Mouse (Mus musculus) midbrain, embryonic 13.5 days (tissue): ENCODE measurements at regions not wholly inside any gene's neighbourhood (a gene's known extent, or its start where the extent isn't known, plus 50 kb on each side); places are given as distances from the start of the nearest gene placed in this dataset.

Experiments
- ATAC-seq: fragments of 200-750 bp; cut with Nextera tagmentation; 2 replicates; pipeline ENCODE4 v1.8.0; 2017; ENCODE audit warnings: mild to moderate bottlenecking, moderate TSS enrichment, moderate library complexity
- H3K27ac ChIP-seq: fragments of 300-500 bp; sonication (generic); 2 replicates; pipeline ENCODE4 v1.5.1; 2015; ENCODE audit warnings: inconsistent platforms, mild to moderate bottlenecking, moderate library complexity
- H3K27me3 ChIP-seq: fragments of 300-500 bp; sonication (generic); 2 replicates; pipeline ENCODE4 v1.6.1; 2015; ENCODE audit warnings: mild to moderate bottlenecking, inconsistent platforms
- H3K36me3 ChIP-seq: fragments of 300-500 bp; sonication (generic); 2 replicates; pipeline ENCODE4 v1.6.1; 2015; ENCODE audit warnings: mild to moderate bottlenecking, inconsistent platforms
- H3K4me1 ChIP-seq: fragments of 300-500 bp; sonication (generic); replicated peaks from 2 replicates; pipeline ENCODE4 v1.6.1; 2015; ENCODE audit warnings: inconsistent platforms
- H3K4me2 ChIP-seq: fragments of 300-500 bp; sonication (generic); replicated peaks from 2 replicates; pipeline ENCODE4 v1.6.1; 2015; ENCODE audit warnings: moderate library complexity, mild to moderate bottlenecking, inconsistent platforms
- H3K4me3 ChIP-seq: fragments of 300-500 bp; sonication (generic); replicated peaks from 2 replicates; pipeline ENCODE4 v1.5.1; 2015; ENCODE audit warnings: mild to moderate bottlenecking, inconsistent platforms
- H3K9ac ChIP-seq: fragments of 300-500 bp; sonication (generic); replicated peaks from 2 replicates; pipeline ENCODE4 v1.6.1; 2015; ENCODE audit warnings: mild to moderate bottlenecking, inconsistent platforms
- H3K9me3 ChIP-seq: fragments of 300-500 bp; sonication (generic); 2 replicates; pipeline ENCODE4 v1.6.1; 2016; ENCODE audit warnings: mild to moderate bottlenecking, inconsistent platforms
- WGBS: fragments of 180-500 bp; shearing (Covaris S2); methylation state at CpG from one replicate; pipeline ENCODE4 v1.1.7; 2015; 5-methylcytosine and 5-hydroxymethylcytosine counted together

DNA sequence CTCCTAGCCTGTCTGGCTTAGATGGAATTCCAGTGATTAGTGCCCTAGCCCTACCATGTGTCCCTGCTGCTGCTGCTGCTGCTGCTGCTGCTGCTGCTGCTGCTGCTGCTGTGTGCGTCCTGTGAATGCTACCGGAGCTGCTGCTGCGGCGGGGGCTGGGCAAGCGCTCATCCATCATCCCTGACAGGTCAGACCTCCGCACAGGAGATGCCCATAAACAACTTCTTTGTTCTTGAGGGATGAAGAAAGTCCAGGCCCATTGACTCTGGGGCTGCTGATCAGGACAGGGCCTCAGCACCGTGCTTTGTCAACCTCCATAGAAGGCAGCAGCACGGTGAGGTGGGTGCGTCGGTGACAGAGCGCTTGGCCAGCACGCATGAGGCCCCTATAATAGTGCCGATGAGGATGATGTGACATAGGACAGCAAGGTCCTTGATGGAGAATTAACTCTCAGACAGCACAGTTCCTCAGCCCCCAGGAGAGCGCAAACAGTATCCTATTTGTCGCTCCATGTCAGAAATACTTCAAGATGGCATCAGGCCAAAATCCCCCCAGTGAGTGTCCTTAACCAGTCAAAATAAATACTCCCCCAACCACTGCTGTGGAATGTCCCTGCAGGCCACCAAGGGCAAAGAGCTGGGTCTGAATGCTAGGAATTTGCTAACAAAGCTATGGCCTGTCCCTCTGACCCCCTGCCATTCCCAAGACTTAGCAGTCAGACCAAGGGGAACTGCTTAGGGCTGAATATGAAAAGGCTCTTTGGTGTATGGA lies 95.1 kb upstream of the Errfi1 start:
- Histone ChIP-seq H3K9me3 (no peaks in the 10 kb centered on the region), H3K27ac (peak overlapping the region; percentile 77), H3K27me3 (no peaks in the 10 kb centered on the region), H3K4me2 (peak overlapping the region; percentile 39), H3K9ac (peak overlapping the region; percentile 44; the same call in 1 of the 2 replicates), H3K36me3 (no peaks in the 10 kb centered on the region), H3K4me1 (peaks cover 25% of the 10 kb centered on the region), H3K4me3 (no peak overlapping the region)
- WGBS, result 10% methylated on average over 15 of the region's 15 CpGs
- peak; percentile 79 for ATAC-seq

GRCm38 (mm10) chr4:150757815-150758426 lies 95.8 kb upstream of the Errfi1 start:
- Histone ChIP-seq H3K4me2 (peak overlapping the region; percentile 39), H3K27me3 (no peaks in the 10 kb centered on the region), H3K9ac (peak overlapping the region; percentile 44; the same call in 1 of the 2 replicates), H3K4me1 (peaks cover 25% of the 10 kb centered on the region), H3K4me3 (no peak overlapping the region), H3K9me3 (no peaks in the 10 kb centered on the region), H3K36me3 (no peaks in the 10 kb centered on the region), H3K27ac (peak overlapping the region; percentile 77)
- WGBS, result 35% methylated on average over 10 of the region's 10 CpGs
- ATAC-seq, result peak; percentile 66

- peaks cover 25% of the 10 kb centered on the region for H3K4me1 ChIP-seq
- no peaks in the 10 kb centered on the region for H3K36me3 ChIP-seq
- ATAC-seq, result no peak
- no peaks in the 10 kb centered on the region for H3K9me3 ChIP-seq
- H3K4me2 ChIP-seq, result no peak overlapping the region
- peak overlapping the region; percentile 77 for H3K27ac ChIP-seq
- no peak overlapping the region for H3K9ac ChIP-seq
- no peak overlapping the region for H3K4me3 ChIP-seq
- WGBS, result 78% methylated on average over 10 of the region's 10 CpGs
- H3K27me3 ChIP-seq, result no peaks in the 10 kb centered on the region
These were observed 96.4 kb upstream of the Errfi1 start for GRCm38 (mm10) chr4:150757291-150757741.

GRCm38 (mm10) chr4:150755446-150755845 lies 98.3 kb upstream of the Errfi1 start:
- Histone ChIP-seq H3K4me3 (no peak overlapping the region), H3K27me3 (no peaks in the 10 kb centered on the region), H3K4me1 (peaks cover 25% of the 10 kb centered on the region), H3K4me2 (no peak overlapping the region), H3K9me3 (no peaks in the 10 kb centered on the region), H3K36me3 (no peaks in the 10 kb centered on the region), H3K9ac (no peak overlapping the region), H3K27ac (no peak overlapping the region)
- no peak for ATAC-seq
- WGBS, result 97% methylated on average over 7 of the region's 7 CpGs

DNA sequence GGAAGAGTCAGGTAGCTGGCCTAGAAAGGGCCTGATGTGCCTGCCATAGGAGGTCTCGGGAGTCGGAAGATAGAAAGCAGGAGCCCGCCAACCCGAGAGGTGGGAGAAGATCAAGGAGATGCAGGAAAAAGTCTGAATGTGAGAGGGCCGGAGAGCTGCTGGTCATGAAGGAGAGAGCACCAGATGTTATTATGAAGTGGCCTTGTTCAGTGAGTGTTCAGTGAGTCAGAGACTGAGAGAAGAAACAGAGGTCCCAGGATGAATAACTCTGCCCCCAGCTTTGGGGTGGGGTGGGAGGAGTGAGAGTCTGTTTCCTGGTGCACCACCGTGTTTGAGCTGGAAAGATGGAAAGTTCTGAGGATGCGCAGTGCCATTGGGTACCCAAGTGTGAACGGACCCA lies 100.2 kb upstream of the Slc45a1 start:
- Histone ChIP-seq H3K4me3 (no peak overlapping the region), H3K36me3 (no peaks in the 10 kb centered on the region), H3K4me1 (peaks cover 2% of the 10 kb centered on the region), H3K27me3 (no peaks in the 10 kb centered on the region), H3K9ac (no peak overlapping the region), H3K4me2 (no peak overlapping the region), H3K27ac (no peak overlapping the region), H3K9me3 (no peaks in the 10 kb centered on the region)
- no peak for ATAC-seq
- 88% methylated on average over 8 of the region's 8 CpGs for WGBS

DNA sequence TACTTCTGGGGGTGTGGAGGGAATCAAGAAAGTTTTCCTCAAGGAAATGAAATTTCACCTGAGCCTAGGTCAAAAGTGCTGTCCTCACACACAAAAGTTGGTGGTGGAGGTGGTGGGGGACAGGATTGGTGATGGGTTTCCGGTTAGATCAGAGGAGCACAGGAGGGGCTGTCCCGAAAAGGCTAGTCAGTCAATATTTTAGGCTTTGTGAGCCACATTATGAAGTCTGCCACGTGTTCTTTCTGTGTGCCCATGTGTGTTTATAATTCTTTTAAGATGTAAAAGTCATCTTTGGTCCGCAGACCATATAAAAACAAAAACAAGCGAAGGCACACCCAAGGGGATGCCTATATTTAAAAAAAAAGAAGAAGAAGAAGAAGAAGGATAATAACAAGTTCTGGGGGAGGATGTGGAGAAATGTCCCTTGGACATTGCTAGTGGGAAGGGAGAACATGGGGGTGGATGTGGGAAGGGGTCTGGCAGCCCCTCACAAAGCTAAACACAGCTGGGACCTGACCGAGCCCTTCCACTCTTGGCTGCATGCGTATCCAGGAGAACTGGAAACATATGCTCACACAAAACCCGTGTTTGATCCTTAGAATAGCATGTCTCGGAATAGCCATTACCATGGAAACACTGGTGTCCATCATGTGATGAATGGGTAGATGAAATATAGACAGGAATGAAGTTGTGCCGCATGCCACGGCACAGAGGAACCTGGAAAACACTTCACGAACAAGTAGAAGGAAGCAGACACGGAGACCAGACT lies 98.7 kb upstream of the Slc45a1 start:
- Histone ChIP-seq H3K9ac (no peak overlapping the region), H3K27me3 (no peaks in the 10 kb centered on the region), H3K36me3 (no peaks in the 10 kb centered on the region), H3K4me1 (peaks cover 6% of the 10 kb centered on the region; the same call in 1 of the 2 replicates), H3K27ac (no peak overlapping the region), H3K4me3 (no peak overlapping the region), H3K4me2 (no peak overlapping the region), H3K9me3 (no peaks in the 10 kb centered on the region)
- ATAC-seq, result no peak
- WGBS, result 77% methylated on average over 13 of the region's 13 CpGs

GRCm38 (mm10) chr4:150749066-150749465 lies 97.1 kb upstream of the Slc45a1 start:
- Histone ChIP-seq H3K4me3 (no peak overlapping the region), H3K9ac (no peak overlapping the region), H3K27ac (no peak overlapping the region), H3K36me3 (no peaks in the 10 kb centered on the region), H3K4me2 (no peak overlapping the region), H3K4me1 (peaks cover 9% of the 10 kb centered on the region; the same call in 1 of the 2 replicates), H3K27me3 (no peaks in the 10 kb centered on the region), H3K9me3 (no peaks in the 10 kb centered on the region)
- ATAC-seq, result no peak
- 86% methylated on average over 8 of the region's 8 CpGs for WGBS

- Histone ChIP-seq H3K27ac (no peak overlapping the region), H3K27me3 (no peaks in the 10 kb centered on the region), H3K4me3 (no peak overlapping the region), H3K9ac (no peak overlapping the region), H3K36me3 (no peaks in the 10 kb centered on the region), H3K4me2 (no peak overlapping the region), H3K9me3 (no peaks in the 10 kb centered on the region), H3K4me1 (peaks cover 9% of the 10 kb centered on the region; the same call in 1 of the 2 replicates)
- 82% methylated on average over 13 of the region's 13 CpGs for WGBS
- no peak for ATAC-seq
These were observed 96.4 kb upstream of the Slc45a1 start for GRCm38 (mm10) chr4:150748099-150749000.

DNA sequence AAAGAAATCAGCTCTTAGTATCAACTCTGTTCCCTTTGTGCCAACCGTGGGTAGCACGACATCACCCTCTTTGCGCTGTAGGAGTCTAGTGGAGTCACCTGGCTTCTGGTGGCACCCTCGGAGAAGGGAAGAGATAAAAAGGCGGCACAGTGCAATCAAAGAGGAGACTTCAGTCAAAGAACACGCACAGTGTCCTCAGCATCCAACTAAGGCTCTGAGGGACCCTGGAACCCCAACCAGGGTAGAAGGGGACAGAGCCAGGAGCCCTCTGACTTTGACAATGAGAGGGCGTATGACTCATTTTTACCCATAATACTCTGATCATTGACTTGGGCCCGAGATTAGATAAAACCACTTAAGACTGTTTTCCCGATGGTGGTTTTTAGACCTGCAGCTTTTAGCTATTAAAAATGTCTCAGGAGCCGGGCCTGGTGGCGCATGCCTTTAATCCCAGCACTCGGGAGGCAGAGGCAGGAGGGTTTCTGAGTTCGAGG lies 94.5 kb upstream of the Slc45a1 start:
- no peak overlapping the region for H3K4me2 ChIP-seq
- no peak overlapping the region for H3K4me3 ChIP-seq
- 86% methylated on average over 13 of the region's 13 CpGs for WGBS
- peaks cover 13% of the 10 kb centered on the region; the same call in 1 of the 2 replicates for H3K4me1 ChIP-seq
- H3K9me3 ChIP-seq, result no peaks in the 10 kb centered on the region
- no peaks in the 10 kb centered on the region for H3K36me3 ChIP-seq
- H3K27me3 ChIP-seq, result no peaks in the 10 kb centered on the region
- peak; percentile 11; the same call in 1 of the 2 replicates for ATAC-seq
- H3K27ac ChIP-seq, result peak overlapping the region; percentile 25; the same call in 1 of the 2 replicates
- no peak overlapping the region for H3K9ac ChIP-seq

- Histone ChIP-seq H3K4me1 (peaks cover 13% of the 10 kb centered on the region; the same call in 1 of the 2 replicates), H3K4me2 (no peak overlapping the region), H3K36me3 (no peaks in the 10 kb centered on the region), H3K9ac (no peak overlapping the region), H3K27me3 (no peaks in the 10 kb centered on the region), H3K9me3 (no peaks in the 10 kb centered on the region), H3K4me3 (no peak overlapping the region), H3K27ac (peak overlapping the region; percentile 57)
- ATAC-seq, result peak; percentile 57; the same call in 1 of the 2 replicates
- WGBS, result 69% methylated on average over 7 of the region's 7 CpGs
These were observed 93.8 kb upstream of the Slc45a1 start for GRCm38 (mm10) chr4:150745529-150746429.
